Mouse (Mus musculus) liver, adult 2 months (tissue): ENCODE results near the gene Gm43064. TPM values are rescaled to one million over a fixed set of nuclear protein-coding genes. Genes with fewer than 3 reads are reported as not detected.
A peak's percentile ranks its signal among the peaks of the same experiment; 100 is the strongest.

Experiments
- DNase-seq: peaks from one replicate; pipeline ENCODE4 v3.0.0-alpha.2; 2011; ENCODE audit warnings: low read depth, low spot score; ENCODE audit errors: extremely low read depth
- H3K27ac ChIP-seq: fragments of 200-500 bp; replicated peaks from 2 replicates; pipeline ENCODE4 v1.5.1; 2012; ENCODE audit warnings: low read depth, mild to moderate bottlenecking, control low read depth, inconsistent platforms, low read length; ENCODE audit not compliant: insufficient read depth
- H3K27me3 ChIP-seq: fragments of 200-500 bp; 2 replicates; pipeline ENCODE4 v1.6.1; 2012; ENCODE audit warnings: mild to moderate bottlenecking, moderate library complexity, low read length, inconsistent platforms; ENCODE audit not compliant: control insufficient read depth, insufficient read depth
- H3K36me3 ChIP-seq: fragments of 200-500 bp; 2 replicates; pipeline ENCODE4 v1.6.1; 2012; ENCODE audit warnings: low read length, inconsistent platforms; ENCODE audit not compliant: control insufficient read depth, insufficient read depth
- H3K4me1 ChIP-seq: fragments of 200-500 bp; 2 replicates; pipeline ENCODE4 v1.6.1; 2011; ENCODE audit warnings: low read length; ENCODE audit not compliant: control insufficient read depth, insufficient read depth
- H3K4me3 ChIP-seq: fragments of 200-500 bp; 2 replicates; pipeline ENCODE4 v1.5.1; 2011; ENCODE audit warnings: low read depth, mild to moderate bottlenecking, control low read depth, low read length, moderate library complexity; ENCODE audit not compliant: insufficient read depth
- H3K79me2 ChIP-seq: fragments of 200-500 bp; 2 replicates; pipeline ENCODE4 v1.6.1; 2012; ENCODE audit warnings: inconsistent platforms, mild to moderate bottlenecking, low read length, moderate library complexity; ENCODE audit not compliant: control insufficient read depth, insufficient read depth
- H3K9ac ChIP-seq: fragments of 200-500 bp; 2 replicates; pipeline ENCODE4 v1.6.1; 2012; ENCODE audit warnings: low read depth, mild to moderate bottlenecking, control low read depth, inconsistent platforms, low read length
- CTCF ChIP-seq: fragments of 200-500 bp; IDR thresholded peaks from 2 replicates; pipeline ENCODE4 v1.5.1; 2011; ENCODE audit warnings: low read depth, low read length, control low read depth
- POLR2A ChIP-seq: fragments of 200-500 bp; IDR thresholded peaks from 2 replicates; pipeline ENCODE4 v1.6.1; 2011; ENCODE audit warnings: low read length, control low read depth; ENCODE audit not compliant: insufficient read depth; ENCODE audit errors: extremely low read depth
- WGBS: fragments of 180-500 bp; shearing (Covaris S2); methylation state at CpG from one replicate; pipeline ENCODE4 v1.1.7; 2018; 5-methylcytosine and 5-hydroxymethylcytosine counted together
- polyA plus RNA-seq: library from polyadenylated mRNA; depleted of rRNA; stranded (reverse); fragments of >200 nt; gene quantifications from 2 replicates; pipeline ENCODE4 v1.2.3, GENCODE M21; 2012; rRNA removed
- total RNA-seq: library from RNA; depleted of rRNA; stranded (reverse); fragments of >200 nt; gene quantifications from 2 replicates; pipeline ENCODE4 v1.2.3, GENCODE M21; 2014; rRNA removed

Gm43064 gene
- total and polyA plus RNA-seq, 2 experiments: 0.05 to 0.55 TPM

DNA sequence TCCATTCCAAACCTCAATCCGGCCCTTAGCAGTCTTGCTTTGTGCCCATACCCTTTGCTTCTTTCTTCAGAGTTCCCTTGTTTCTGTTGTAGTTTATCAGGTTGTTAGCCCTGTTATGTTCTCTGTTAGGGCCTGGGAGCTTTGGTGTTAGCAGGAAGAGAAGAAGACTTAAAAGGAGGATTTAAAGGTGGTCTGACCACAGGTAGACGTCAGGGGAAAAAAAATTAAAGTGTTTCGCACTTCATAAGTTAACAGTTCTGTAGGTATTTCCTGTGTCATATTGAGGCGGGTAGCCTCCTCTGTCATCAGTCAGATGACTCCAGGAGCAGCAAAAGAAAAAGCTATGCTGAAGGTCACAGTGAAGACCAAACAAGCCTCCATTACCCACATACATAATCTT lies 58.6 kb downstream of the Gm43064 start:
- Histone ChIP-seq H3K9ac (no peak overlapping the region), H3K27ac (no peak overlapping the region), H3K27me3 (no peaks in the 10 kb centered on the region), H3K79me2 (no peaks in the 10 kb centered on the region), H3K36me3 (no peaks in the 10 kb centered on the region), H3K4me3 (no peak overlapping the region), H3K4me1 (peaks cover 4% of the 10 kb centered on the region; the same call in 1 of the 2 replicates)
- 77% methylated on average over 4 of the region's 4 CpGs for whole genome bisulfite sequencing
- DNase-seq: no peak
- TF ChIP-seq CTCF: no peak
- no peak for TF ChIP-seq POLR2A

GRCm38 (mm10) chr3:103872663-103873098 lies 63.3 kb downstream of the Gm43064 start:
- no peaks in the 10 kb centered on the region for H3K27me3 ChIP-seq
- no peak overlapping the region for H3K9ac ChIP-seq
- 51% methylated on average over 3 of the region's 3 CpGs for WGBS
- H3K27ac ChIP-seq: no peak overlapping the region
- no peaks in the 10 kb centered on the region for H3K36me3 ChIP-seq
- no peak overlapping the region for H3K4me3 ChIP-seq
- no peaks in the 10 kb centered on the region for H3K79me2 ChIP-seq
- TF ChIP-seq CTCF (no peak), POLR2A (no peak)
- DNase-seq: peak; percentile 29
- peaks cover 2% of the 10 kb centered on the region; the same call in 1 of the 2 replicates for H3K4me1 ChIP-seq

- no peaks in the 10 kb centered on the region for H3K27me3 ChIP-seq
- 65% methylated on average over 7 of the region's 7 CpGs for WGBS
- H3K79me2 ChIP-seq: no peaks in the 10 kb centered on the region
- no peak for TF ChIP-seq POLR2A
- no peak for TF ChIP-seq CTCF
- DNase-seq: no peak
- peaks cover 2% of the 10 kb centered on the region; the same call in 1 of the 2 replicates for H3K4me1 ChIP-seq
- H3K9ac ChIP-seq: no peak overlapping the region
- no peaks in the 10 kb centered on the region for H3K36me3 ChIP-seq
- H3K27ac ChIP-seq: no peak overlapping the region
- no peak overlapping the region for H3K4me3 ChIP-seq
These were observed 65.0 kb downstream of the Gm43064 start for GRCm38 (mm10) chr3:103874329-103874728.

- Histone ChIP-seq H3K4me1 (no peaks in the 10 kb centered on the region), H3K36me3 (no peaks in the 10 kb centered on the region), H3K4me3 (no peak overlapping the region), H3K79me2 (no peaks in the 10 kb centered on the region), H3K27me3 (no peaks in the 10 kb centered on the region), H3K9ac (no peak overlapping the region), H3K27ac (no peak overlapping the region)
- DNase-seq: no peak
- TF ChIP-seq POLR2A (no peak), CTCF (no peak)
- 77% methylated on average over 11 of the region's 11 CpGs for WGBS
These were observed 76.6 kb downstream of the Gm43064 start for GRCm38 (mm10) chr3:103885946-103886345.

- 14% methylated on average over 3 of the region's 3 CpGs for WGBS
- Histone ChIP-seq H3K4me3 (no peak overlapping the region), H3K27ac (no peak overlapping the region), H3K4me1 (no peaks in the 10 kb centered on the region), H3K79me2 (no peaks in the 10 kb centered on the region), H3K27me3 (no peaks in the 10 kb centered on the region), H3K9ac (no peak overlapping the region), H3K36me3 (no peaks in the 10 kb centered on the region)
- DNase-seq: peak; percentile 50
- TF ChIP-seq CTCF (peak; percentile 29; the same call in 1 of the 2 replicates), POLR2A (no peak)
These were observed 78.2 kb downstream of the Gm43064 start for GRCm38 (mm10) chr3:103887581-103887980.

Other genes starting within 250 kb of the Gm43064 start
- gene Syt6, start 234.3 kb upstream of the Gm43064 start, total RNA-seq: not detected in 2 replicates
- gene Syt6, start 234.3 kb upstream of the Gm43064 start, polyA plus RNA-seq: not detected in 2 replicates
- gene Atg4a-ps, start 163.5 kb upstream of the Gm43064 start, total RNA-seq: 0.18 TPM in 1 of 2 replicates, not detected in the other
- gene Atg4a-ps, start 163.5 kb upstream of the Gm43064 start, polyA plus RNA-seq: not detected in 2 replicates
- gene Olfml3, start 71.6 kb upstream of the Gm43064 start, total RNA-seq: 1.3 and 1.7 TPM in 2 replicates
- gene Olfml3, start 71.6 kb upstream of the Gm43064 start, polyA plus RNA-seq: 1.5 and 2.0 TPM in 2 replicates
- gene Gm10964, start 70.2 kb upstream of the Gm43064 start, total RNA-seq: not detected in 2 replicates
- not detected in 2 replicates for gene Gm10964, start 70.2 kb upstream of the Gm43064 start, polyA plus RNA-seq
- 29.2 and 32.4 TPM in 2 replicates for gene Hipk1, start 18.0 kb upstream of the Gm43064 start, total RNA-seq
- gene Hipk1, start 18.0 kb upstream of the Gm43064 start, polyA plus RNA-seq: 34.0 and 35.2 TPM in 2 replicates
- gene Dclre1b, start 129 bp upstream of the Gm43064 start, total RNA-seq: 2.5 and 3.3 TPM in 2 replicates
- 5.6 and 6.5 TPM in 2 replicates for gene Dclre1b, start 129 bp upstream of the Gm43064 start, polyA plus RNA-seq
- gene Ap4b1, start 53 bp upstream of the Gm43064 start, total RNA-seq: 22.1 and 23.4 TPM in 2 replicates
- gene Ap4b1, start 53 bp upstream of the Gm43064 start, polyA plus RNA-seq: 9.3 and 10.7 TPM in 2 replicates
- gene Bcl2l15, start 23.0 kb downstream of the Gm43064 start, total RNA-seq: 0.60 TPM in 1 of 2 replicates, not detected in the other
- gene Bcl2l15, start 23.0 kb downstream of the Gm43064 start, polyA plus RNA-seq: not detected in 2 replicates
- gene Ptpn22, start 50.2 kb downstream of the Gm43064 start, total RNA-seq: 0.83 and 1.6 TPM in 2 replicates
- 0.78 and 0.87 TPM in 2 replicates for gene Ptpn22, start 50.2 kb downstream of the Gm43064 start, polyA plus RNA-seq
- gene Rsbn1, start 104.5 kb downstream of the Gm43064 start, total RNA-seq: 5.8 and 7.1 TPM in 2 replicates
- 0.68 and 1.1 TPM in 2 replicates for gene Rsbn1, start 104.5 kb downstream of the Gm43064 start, polyA plus RNA-seq
- 5.2 TPM in 2 replicates for gene Phtf1, start 158.5 kb downstream of the Gm43064 start, total RNA-seq
- 1.2 and 1.6 TPM in 2 replicates for gene Phtf1, start 158.5 kb downstream of the Gm43064 start, polyA plus RNA-seq